Mouse (Mus musculus): Measurements from ENCODE around the gene Usp51.
"Not testable (repeated sequence)": the region's sequence is repeated elsewhere in the genome, so short reads cannot be mapped to it uniquely, and the experiment has no call there.

- not testable (repeated sequence) for TF ChIP-seq ZNF384 (IDR thresholded peaks at IDR 0.05; ENCODE audit: low read depth, low read length); ZC3H11A (IDR thresholded peaks at IDR 0.05; ENCODE audit: borderline replicate concordance, low read depth, low read length); MAFK (IDR thresholded peaks at IDR 0.05; ENCODE audit: insufficient read depth, low read depth, low read length); HCFC1 (IDR thresholded peaks at IDR 0.05; ENCODE audit: borderline replicate concordance, insufficient read depth, low read length); CHD2 (IDR thresholded peaks at IDR 0.05; ENCODE audit: low read depth, low read length)
Measured at GRCm38 (mm10) chrX:152989852-152990251, 16.4 kb upstream of the Usp51 start.
